Mouse (Mus musculus) lung, postnatal 10 days (tissue): Measurements from ENCODE around the gene 2310011J03Rik.

Source experiments
- DNase-seq: peaks from one replicate; pipeline ENCODE4 v3.0.0; 2021

The 2310011J03Rik gene

DNA sequence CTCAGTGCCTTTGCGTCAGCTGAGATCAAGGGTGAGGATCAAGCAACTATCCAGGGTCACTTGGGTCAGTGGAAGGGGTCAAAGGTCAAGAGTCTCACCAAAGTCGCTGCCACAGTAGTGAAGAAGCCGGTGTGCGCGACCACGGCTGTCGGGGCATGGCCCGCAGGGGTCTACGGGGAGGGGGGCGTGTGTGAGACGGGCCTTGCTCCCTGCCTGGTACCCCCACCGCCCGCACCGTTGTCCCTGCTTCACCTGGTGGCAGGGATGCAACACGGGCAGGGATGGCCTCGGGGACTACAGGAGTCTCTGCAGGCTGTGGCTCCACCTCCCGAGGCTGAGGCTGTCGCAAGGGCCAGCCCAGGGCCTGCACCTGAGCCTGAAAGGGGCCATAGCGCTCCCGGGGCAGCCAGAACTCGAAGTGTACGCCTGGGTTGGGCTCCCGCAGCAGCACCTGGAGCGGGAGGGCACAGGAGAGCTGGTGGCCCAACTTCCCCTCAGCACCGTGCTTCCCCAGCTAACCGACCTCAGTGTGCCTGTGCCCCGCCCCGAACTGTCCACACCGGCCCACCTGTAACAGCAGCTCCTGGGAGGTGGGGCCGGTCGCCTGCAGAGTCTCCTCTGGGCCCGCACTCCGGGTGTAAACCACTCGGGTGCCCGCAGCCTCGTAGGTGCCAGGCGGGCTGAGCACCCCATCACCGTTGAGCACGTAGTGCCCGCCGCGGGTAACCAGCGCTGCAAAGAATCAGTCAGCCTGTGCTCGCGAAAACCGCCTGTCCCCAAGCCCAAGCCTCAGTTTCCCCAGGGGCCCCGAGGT is 21.4 kb upstream of the 2310011J03Rik start:
- no peak for DNase-seq

- no peak for DNase-seq
Measured at GRCm38 (mm10) chr10:80341026-80341425, 20.7 kb upstream of the 2310011J03Rik start.

GRCm38 (mm10) chr10:80339941-80340750 is 19.8 kb upstream of the 2310011J03Rik start:
- peak; percentile 91 for DNase-seq

- no peak for DNase-seq
Measured at GRCm38 (mm10) chr10:80336263-80336662, 15.9 kb upstream of the 2310011J03Rik start.

DNA sequence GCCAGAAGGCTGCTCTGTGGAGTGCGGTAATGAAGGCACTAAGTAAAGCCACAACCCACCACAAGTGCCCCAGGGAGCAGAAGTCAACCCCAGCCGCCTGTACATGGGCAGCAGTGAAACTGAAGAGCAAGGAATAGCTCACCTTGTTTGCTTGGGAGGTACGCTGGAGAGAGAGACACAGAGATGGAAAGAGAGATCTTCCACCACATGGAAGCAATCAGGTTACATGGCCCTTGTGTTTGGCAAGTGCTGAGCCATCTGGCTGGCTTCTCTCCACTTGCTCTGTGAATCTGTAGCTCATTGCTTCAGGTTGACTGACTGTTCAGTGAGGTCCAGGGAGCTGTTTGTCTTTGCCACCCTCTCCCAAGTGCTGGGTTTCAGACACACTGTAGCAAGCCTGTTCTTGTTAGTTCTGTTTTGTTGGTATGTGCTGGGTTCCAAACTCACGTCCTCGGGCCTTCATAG is 12.2 kb upstream of the 2310011J03Rik start:
- DNase-seq = no peak

DNA sequence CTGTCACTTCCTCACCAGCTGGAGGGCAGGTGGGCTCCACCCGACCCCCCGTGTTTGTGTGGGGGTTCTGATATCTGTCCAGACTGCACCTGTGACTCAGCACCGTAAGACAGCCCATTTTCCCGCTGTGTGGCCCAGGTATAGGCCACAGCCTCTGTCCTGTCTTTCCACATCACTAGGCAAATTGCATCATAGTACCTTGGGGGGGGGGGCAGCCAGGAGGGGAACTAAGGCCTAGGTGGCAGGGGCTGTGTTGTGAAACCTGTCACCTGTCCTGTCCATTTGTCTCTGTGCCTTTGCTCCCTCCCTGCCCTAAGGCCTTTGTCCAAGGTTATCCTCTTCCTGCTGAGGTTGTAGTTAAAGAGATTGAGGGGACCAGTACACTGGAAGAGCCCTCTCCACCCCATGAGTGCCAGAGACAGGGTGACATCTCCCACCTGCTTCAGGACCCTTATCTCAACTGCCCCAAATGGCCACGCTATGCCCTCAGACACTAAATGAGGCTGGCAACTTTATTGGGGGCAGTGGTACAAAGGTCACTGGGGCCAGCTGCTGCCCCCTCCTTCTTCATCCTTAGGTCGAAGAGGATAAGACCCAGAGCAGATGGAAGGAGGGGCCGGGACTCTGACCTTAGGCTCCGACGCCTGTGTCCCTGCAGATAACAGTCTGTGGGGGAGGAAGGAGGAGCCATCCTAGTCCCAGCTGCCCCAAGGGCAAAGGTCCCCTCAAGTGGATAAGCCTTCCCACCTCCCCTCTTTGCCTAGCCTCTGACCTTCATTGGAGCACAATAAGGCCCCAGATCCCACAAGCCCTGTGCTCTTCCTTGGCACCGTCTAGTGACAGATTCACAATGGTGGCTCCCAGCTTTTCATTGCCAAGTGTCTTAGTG is 11.5 kb upstream of the 2310011J03Rik start:
- DNase-seq = no peak

- DNase-seq = no peak
Measured at GRCm38 (mm10) chr10:80330888-80331287, 10.6 kb upstream of the 2310011J03Rik start.

DNA sequence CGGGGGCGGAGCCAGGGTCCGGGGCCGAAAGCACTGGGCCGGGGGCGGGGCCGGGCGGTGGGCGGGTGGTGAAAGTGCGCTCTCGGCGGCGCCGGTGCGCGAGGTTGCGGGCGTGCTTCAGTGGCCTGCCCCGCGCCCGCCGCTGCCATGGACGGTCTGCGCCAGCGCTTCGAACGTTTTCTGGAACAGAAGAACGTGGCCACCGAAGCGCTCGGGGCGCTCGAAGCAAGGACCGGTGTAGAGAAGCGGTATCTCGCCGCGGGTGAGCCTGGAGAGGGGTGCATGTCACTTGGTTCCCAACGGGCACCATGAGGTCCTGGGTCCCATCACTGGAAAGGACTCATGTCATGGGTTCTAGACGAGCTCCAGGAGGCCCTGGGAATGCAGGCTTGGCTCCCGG is 9.7 kb upstream of the 2310011J03Rik start:
- no peak for DNase-seq

DNA sequence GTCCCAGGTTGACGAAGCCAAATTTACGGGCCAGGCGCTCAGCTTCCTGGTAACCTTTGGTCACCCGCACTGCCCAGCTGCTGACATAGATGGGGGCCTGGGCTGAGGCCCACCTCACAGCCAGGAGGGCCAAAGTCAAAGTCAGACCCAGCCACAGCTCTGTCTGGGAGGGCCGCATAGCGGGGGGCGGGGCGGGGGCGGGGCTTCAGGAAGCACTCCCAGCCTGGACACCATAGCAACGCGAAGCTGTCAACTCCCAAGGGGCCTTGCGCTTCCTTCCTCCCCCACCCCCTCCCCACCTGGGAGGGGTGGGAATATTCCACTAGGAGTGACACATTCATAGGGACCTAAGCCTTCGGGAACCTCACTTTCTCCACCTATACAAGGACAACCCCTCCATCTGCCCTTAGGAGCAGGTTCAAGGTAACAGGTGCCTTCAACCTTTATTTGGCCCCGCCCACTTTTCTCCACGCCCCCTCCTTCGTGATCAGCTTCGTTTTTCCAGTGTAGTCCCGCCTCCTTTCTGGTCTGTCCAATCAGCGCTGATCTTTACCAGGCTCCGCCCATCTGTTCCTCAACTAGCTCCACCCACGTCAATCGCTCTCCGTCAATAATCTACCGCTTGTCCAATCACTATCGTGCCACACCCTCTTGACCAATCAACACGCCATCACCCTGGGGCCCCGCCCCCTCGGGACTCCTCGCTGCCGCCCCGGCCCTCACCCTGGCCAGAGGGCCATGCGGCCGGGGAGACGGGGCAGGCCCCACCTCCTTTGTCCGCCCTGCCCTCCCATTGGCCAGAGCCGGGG is 9.1 kb upstream of the 2310011J03Rik start, which contains the start of the genes Pcsk4 and Reep6:
TSS of gene Pcsk4 (minus strand) at position 226 of the 809 bp plus-strand sequence.
TSS of gene Reep6 (plus strand) at position 681 of the 809 bp plus-strand sequence.
- DNase-seq = peak; percentile 99

GRCm38 (mm10) chr10:80325045-80325444 is 4.7 kb upstream of the 2310011J03Rik start:
- no peak for DNase-seq

DNA sequence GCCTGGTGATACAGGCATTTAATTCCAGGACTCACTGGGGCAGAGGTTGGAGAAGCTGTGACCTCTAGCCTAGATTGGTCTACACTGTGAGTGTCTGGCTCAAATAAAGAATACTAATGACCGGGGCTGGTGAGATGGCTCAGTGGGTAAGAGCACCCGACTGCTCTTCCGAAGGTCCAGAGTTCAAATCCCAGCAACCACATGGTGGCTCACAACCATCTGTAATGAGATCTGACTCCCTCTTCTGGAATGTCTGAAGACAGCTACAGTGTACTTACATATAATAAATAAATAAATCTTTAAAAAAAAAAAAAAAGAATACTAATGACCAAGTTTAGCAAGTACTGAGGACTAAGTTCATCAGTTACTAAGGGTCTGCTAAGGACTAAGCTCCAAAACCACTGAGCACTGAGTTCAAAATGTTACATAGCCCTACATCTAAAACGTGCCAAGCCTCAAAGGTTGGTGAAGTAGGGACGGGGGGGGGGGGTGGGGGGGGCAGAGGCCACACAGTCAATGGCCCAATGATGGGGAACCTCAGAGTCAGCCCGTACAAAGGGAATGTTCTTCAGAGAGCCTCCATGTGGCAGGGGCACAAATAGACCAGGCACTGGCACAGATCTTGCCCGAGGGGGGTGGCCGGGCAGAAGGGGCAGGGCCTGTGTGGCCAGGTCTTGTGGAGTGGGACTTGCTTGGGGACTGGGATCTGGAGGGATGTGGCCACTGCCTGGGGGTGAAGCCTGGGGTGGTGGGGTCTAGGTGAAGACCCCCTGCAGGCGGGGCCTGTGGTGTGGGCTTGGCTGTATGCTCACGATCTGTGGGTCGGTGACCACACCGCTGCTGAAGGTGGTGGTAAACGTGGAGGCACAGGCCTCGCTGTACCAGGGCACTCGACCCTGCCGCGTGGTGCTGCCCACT is 4.0 kb upstream of the 2310011J03Rik start:
- no peak for DNase-seq

DNA sequence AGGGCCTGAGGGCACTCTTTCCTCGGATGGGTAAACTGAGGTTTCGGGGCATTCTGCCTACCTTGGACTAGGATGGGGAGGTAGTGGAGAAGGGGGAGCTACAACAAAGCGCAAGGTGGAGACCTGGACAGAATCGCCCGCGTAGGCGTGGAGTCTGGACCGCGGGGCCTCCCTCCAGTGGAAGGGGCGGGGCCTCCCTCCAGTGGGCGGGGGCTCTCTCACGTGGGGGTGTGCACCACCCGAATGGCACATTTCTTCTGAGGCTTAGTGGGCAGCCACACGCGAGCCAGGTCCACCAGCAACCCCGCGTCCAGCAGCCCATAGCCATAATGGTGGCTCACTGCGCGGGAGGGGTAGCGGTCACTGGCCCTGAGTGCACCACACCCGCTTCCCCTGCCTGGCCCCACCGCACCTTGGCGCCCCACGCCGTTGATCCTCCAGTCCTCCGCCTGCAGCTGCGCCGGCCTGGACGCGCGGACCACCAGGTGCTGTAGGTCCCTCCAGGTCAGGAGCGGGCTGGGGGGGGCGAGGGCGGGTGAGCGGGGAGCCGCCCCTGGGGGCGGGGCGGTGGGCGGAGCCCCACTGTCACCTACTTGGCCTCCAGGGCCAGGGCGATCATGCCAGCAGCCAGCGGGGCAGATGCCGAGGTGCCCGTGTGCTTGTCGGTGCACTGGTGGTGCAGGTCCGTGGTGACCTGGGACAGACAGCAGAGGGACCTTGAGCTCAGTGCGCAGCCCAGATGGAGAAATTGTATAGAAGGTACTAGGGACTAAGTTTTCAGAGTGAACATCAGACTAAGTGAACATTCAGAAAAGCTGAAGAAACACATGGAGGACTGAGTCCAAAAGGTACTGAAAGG is 3.2 kb upstream of the 2310011J03Rik start:
- DNase-seq = peak; percentile 85

DNA sequence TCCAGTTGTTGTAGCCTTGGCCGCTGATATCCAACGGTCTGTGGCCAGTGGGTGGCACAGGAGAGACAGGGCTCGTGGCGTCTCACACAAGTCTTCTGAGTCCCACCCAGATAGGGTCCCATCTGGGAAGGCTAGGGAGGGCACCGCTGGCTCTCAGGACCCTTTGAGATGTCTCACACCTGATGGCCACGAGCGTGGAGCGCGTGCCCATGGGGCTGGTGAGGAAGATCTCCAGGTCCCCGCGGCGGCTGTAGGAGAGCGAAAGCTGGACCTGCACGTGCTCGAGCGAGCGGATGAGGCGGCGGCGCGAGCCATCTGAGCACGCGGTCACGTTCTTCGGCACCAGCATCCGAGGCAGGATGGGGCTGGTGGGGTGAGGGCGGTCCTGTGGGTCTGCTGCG is 2.5 kb upstream of the 2310011J03Rik start:
- DNase-seq = peak; percentile 47

GRCm38 (mm10) chr10:80321670-80322581 is 1.6 kb upstream of the 2310011J03Rik start:
- DNase-seq = no peak

- no peak for DNase-seq
Measured at GRCm38 (mm10) chr10:80321014-80321669, 805 bp upstream of the 2310011J03Rik start.

- no peak for DNase-seq
Measured at GRCm38 (mm10) chr10:80317011-80317410, 3.3 kb downstream of the 2310011J03Rik start.

DNA sequence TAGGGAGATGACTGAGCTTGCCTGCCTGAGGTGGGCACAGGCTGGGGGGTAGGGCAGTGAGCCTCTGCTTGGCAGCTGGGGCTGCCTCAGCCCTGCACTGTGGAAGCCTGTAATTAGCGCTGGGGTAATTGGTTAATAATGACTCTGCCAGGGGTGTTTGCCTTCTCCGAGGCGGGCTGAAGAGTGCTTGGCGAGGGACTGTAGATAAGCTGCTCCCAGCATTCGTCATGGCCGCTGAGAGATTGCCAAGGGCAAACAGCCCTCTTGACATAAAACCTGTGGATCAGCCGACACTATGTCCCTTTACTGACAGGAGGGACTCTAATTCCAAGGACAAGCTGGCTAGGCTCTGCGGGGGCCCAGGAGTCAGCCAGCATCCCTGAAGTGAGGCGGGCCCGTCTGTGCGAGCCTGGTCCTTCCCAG is 4.0 kb downstream of the 2310011J03Rik start:
- DNase-seq = no peak

GRCm38 (mm10) chr10:80315315-80315714 is 5.0 kb downstream of the 2310011J03Rik start:
- no peak for DNase-seq
